Mouse (Mus musculus): Measurements from ENCODE around the gene Cdkn1b.

Gene Cdkn1b

GRCm38 (mm10) chr6:134968326-134968725 lies 48.1 kb downstream of the Cdkn1b start:
- no peak for DNase-seq (ENCODE audit: extremely low spot score, low read depth, low spot score)

GRCm38 (mm10) chr6:134969498-134969897 lies 49.3 kb downstream of the Cdkn1b start:
- no peak for DNase-seq (ENCODE audit: extremely low spot score, low read depth, low spot score)

GRCm38 (mm10) chr6:134972096-134972495 lies 51.9 kb downstream of the Cdkn1b start:
- DNase-seq (ENCODE audit: extremely low spot score, low read depth, low spot score) = no peak
